Mouse (Mus musculus) heart, embryonic 10.5 days (tissue): Measurements from ENCODE around the gene Taar8c. TPM values are rescaled to one million over a fixed set of nuclear protein-coding genes. Genes with fewer than 3 reads are reported as not detected.

Experiments
- polyA plus RNA-seq: library from polyadenylated mRNA; unstranded; fragments of >200 nt; fragmentation: Nextera tagmentation; extraction: Ambion mirVana; gene quantifications from 2 replicates; pipeline ENCODE4 v1.2.1, GENCODE M21; 2016

Gene Taar8c
- polyA plus RNA-seq, 1 experiment from 2014 or later: not detected

Other genes starting within 250 kb of the Taar8c start
- 12.3 and 12.4 TPM in 2 replicates for gene Vnn1, start 207.2 kb downstream of the Taar8c start, polyA plus RNA-seq
- gene Taar1, start 181.6 kb downstream of the Taar8c start, polyA plus RNA-seq: not detected in 2 replicates
- 0.14 TPM in 1 of 2 replicates, not detected in the other for gene Taar2, start 163.3 kb downstream of the Taar8c start, polyA plus RNA-seq
- not detected in 2 replicates for gene Taar3, start 152.4 kb downstream of the Taar8c start, polyA plus RNA-seq
- not detected in 2 replicates for gene Taar4, start 141.4 kb downstream of the Taar8c start, polyA plus RNA-seq
- gene Taar5, start 131.2 kb downstream of the Taar8c start, polyA plus RNA-seq: not detected in 2 replicates
- not detected in 2 replicates for gene Taar6, start 116.3 kb downstream of the Taar8c start, polyA plus RNA-seq
- not detected in 2 replicates for gene Taar7a, start 108.4 kb downstream of the Taar8c start, polyA plus RNA-seq
- not detected in 2 replicates for gene Taar7b, start 102.0 kb downstream of the Taar8c start, polyA plus RNA-seq
- not detected in 2 replicates for gene Taar7d, start 74.7 kb downstream of the Taar8c start, polyA plus RNA-seq
- gene Taar7e, start 64.3 kb downstream of the Taar8c start, polyA plus RNA-seq: not detected in 2 replicates
- gene Taar7f, start 52.4 kb downstream of the Taar8c start, polyA plus RNA-seq: not detected in 2 replicates
- not detected in 2 replicates for gene Taar8a, start 25.4 kb downstream of the Taar8c start, polyA plus RNA-seq
- not detected in 2 replicates for gene Taar8b, start 9.6 kb downstream of the Taar8c start, polyA plus RNA-seq
- gene Taar9, start 7.6 kb upstream of the Taar8c start, polyA plus RNA-seq: not detected in 2 replicates
- 78.7 and 81.8 TPM in 2 replicates for gene Stx7, start 47.4 kb upstream of the Taar8c start, polyA plus RNA-seq
- 1.6 and 6.2 TPM in 2 replicates for gene Moxd1, start 121.6 kb upstream of the Taar8c start, polyA plus RNA-seq